Mouse (Mus musculus) stomach, postnatal 0 days (tissue): ENCODE results near the gene Ikbkg.
A peak's percentile ranks its signal among the peaks of the same experiment; 100 is the strongest.

Source experiments
- CTCF ChIP-seq: IDR thresholded peaks from 2 replicates; pipeline ENCODE4 v1.5.1; 2016; ENCODE audit warnings: antibody characterized with exemption, low read depth, mild to moderate bottlenecking, moderate library complexity
- EP300 ChIP-seq: optimal IDR thresholded peaks from 2 replicates; pipeline ENCODE3; 2016; ENCODE audit warnings: antibody characterized with exemption

DNA sequence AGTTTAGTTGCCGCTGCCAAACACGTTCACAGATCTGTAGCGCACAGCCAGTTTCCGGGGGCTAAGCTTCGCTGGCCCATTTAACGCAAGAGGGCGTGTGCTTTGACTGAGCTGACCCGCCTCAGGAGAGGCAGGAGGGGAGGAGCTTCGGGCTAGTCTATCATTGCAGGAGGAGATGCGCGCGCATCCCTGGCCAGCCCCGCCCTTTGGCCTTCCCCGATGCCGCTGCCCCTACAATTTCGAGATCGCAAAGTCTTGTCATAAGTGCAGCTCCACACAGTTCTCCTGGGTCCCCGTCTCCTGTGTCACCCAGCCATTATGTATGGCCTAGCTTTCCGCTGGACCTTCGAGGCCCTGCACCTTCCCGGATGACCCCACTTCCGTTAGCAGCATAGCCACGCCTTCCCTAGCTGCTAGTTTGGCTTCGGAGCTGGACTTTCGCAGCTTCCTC, 35.8 kb downstream of the Ikbkg start, which contains the start of gene G6pdx:
- TF ChIP-seq CTCF (peak; percentile 58), EP300 (no peak)
